Mouse (Mus musculus) urinary bladder, postnatal 0 days (tissue): Measurements from ENCODE around the gene Cd209e. TPM values are rescaled to one million over a fixed set of nuclear protein-coding genes. Genes with fewer than 3 reads are reported as not detected.

ENCODE experiments used
- polyA plus RNA-seq: library from polyadenylated mRNA; unstranded; fragments of >200 nt; fragmentation: Nextera tagmentation; extraction: Ambion mirVana; gene quantifications from 2 replicates; pipeline ENCODE4 v1.2.1, GENCODE M21; 2015

Cd209e gene
- not detected in 2 replicates for polyA plus RNA-seq

GRCm38 (mm10) chr8:3854209-3854608 is at the start of gene Cd209e:
TSS of gene Cd209e (minus strand) at chr8:3854309.

GRCm38 (mm10) chr8:3878455-3878854 is 24.3 kb upstream of the Cd209e start, which contains the start of gene Cd209d:
TSS of gene Cd209d (minus strand) at chr8:3878555.

Other genes starting within 250 kb of the Cd209e start
- gene Xab2, start 233.0 kb downstream of the Cd209e start, polyA plus RNA-seq = 24.4 and 25.8 TPM in 2 replicates
- 104 and 109 TPM in 2 replicates for gene Pet100, start 232.8 kb downstream of the Cd209e start, polyA plus RNA-seq
- gene Pcp2, start 228.8 kb downstream of the Cd209e start, polyA plus RNA-seq = not detected in 2 replicates
- gene Stxbp2, start 223.4 kb downstream of the Cd209e start, polyA plus RNA-seq = 72.6 and 85.6 TPM in 2 replicates
- not detected in 2 replicates for gene Retn, start 198.5 kb downstream of the Cd209e start, polyA plus RNA-seq
- 0.69 and 7.5 TPM in 2 replicates for gene Mcemp1, start 188.6 kb downstream of the Cd209e start, polyA plus RNA-seq
- 3.4 and 8.5 TPM in 2 replicates for gene Fcor, start 181.9 kb downstream of the Cd209e start, polyA plus RNA-seq
- 23.6 and 24.4 TPM in 2 replicates for gene Trappc5, start 178.0 kb downstream of the Cd209e start, polyA plus RNA-seq
- gene Fcer2a, start 160.1 kb downstream of the Cd209e start, polyA plus RNA-seq = 0.08 TPM in 1 of 2 replicates, not detected in the other
- gene Clec4g, start 133.7 kb downstream of the Cd209e start, polyA plus RNA-seq = 0.10 and 0.37 TPM in 2 replicates
- not detected in 2 replicates for gene Cd209a, start 105.3 kb downstream of the Cd209e start, polyA plus RNA-seq
- gene Cd209d, start 24.2 kb upstream of the Cd209e start, polyA plus RNA-seq = not detected in 2 replicates
- 0.13 TPM in 1 of 2 replicates, not detected in the other for gene Cd209b, start 72.5 kb upstream of the Cd209e start, polyA plus RNA-seq
- gene Cd209c, start 100.4 kb upstream of the Cd209e start, polyA plus RNA-seq = 0.10 and 0.13 TPM in 2 replicates